Mouse (Mus musculus): ENCODE data around the gene Fam171a1.

Fam171a1 gene

GRCm38 (mm10) chr2:3122571-3122970 lies 8.5 kb downstream of the Fam171a1 start:
- DNase-seq (ENCODE audit: low read depth, low spot score), result no peak
- H3K36me3 ChIP-seq (ENCODE audit: control insufficient read depth, insufficient read depth, low read length, poor library complexity, severe bottlenecking), result no peaks in the 10 kb centered on the region
- no peaks in the 10 kb centered on the region for H3K27me3 ChIP-seq (ENCODE audit: control insufficient read depth, insufficient read depth, low read length, poor library complexity, severe bottlenecking)

GRCm38 (mm10) chr2:3127256-3127883 lies 13.3 kb downstream of the Fam171a1 start:
- H3K36me3 ChIP-seq (ENCODE audit: control insufficient read depth, insufficient read depth, low read length, poor library complexity, severe bottlenecking), result no peaks in the 10 kb centered on the region
- no peak for DNase-seq (ENCODE audit: low read depth, low spot score)
- H3K27me3 ChIP-seq (ENCODE audit: control insufficient read depth, insufficient read depth, low read length, poor library complexity, severe bottlenecking), result no peaks in the 10 kb centered on the region

GRCm38 (mm10) chr2:3128344-3128871 lies 14.4 kb downstream of the Fam171a1 start:
- no peaks in the 10 kb centered on the region for H3K36me3 ChIP-seq (ENCODE audit: control insufficient read depth, insufficient read depth, low read length, poor library complexity, severe bottlenecking)
- no peak for DNase-seq (ENCODE audit: low read depth, low spot score)
- no peaks in the 10 kb centered on the region for H3K27me3 ChIP-seq (ENCODE audit: control insufficient read depth, insufficient read depth, low read length, poor library complexity, severe bottlenecking)

- DNase-seq (ENCODE audit: low read depth, low spot score), result no peak
- H3K27me3 ChIP-seq (ENCODE audit: control insufficient read depth, insufficient read depth, low read length, poor library complexity, severe bottlenecking), result no peaks in the 10 kb centered on the region
- H3K36me3 ChIP-seq (ENCODE audit: control insufficient read depth, insufficient read depth, low read length, poor library complexity, severe bottlenecking), result no peaks in the 10 kb centered on the region
These were observed 14.9 kb downstream of the Fam171a1 start for GRCm38 (mm10) chr2:3128910-3129309.

GRCm38 (mm10) chr2:3132473-3132872 lies 18.4 kb downstream of the Fam171a1 start:
- Histone ChIP-seq H3K36me3 (ENCODE audit: control insufficient read depth, insufficient read depth, low read length, poor library complexity, severe bottlenecking) (no peaks in the 10 kb centered on the region), H3K27me3 (ENCODE audit: control insufficient read depth, insufficient read depth, low read length, poor library complexity, severe bottlenecking) (no peaks in the 10 kb centered on the region)
- DNase-seq (ENCODE audit: low read depth, low spot score), result no peak

GRCm38 (mm10) chr2:3134580-3135296 lies 20.7 kb downstream of the Fam171a1 start:
- no peak for DNase-seq (ENCODE audit: low read depth, low spot score)
- no peaks in the 10 kb centered on the region for H3K36me3 ChIP-seq (ENCODE audit: control insufficient read depth, insufficient read depth, low read length, poor library complexity, severe bottlenecking)
- H3K27me3 ChIP-seq (ENCODE audit: control insufficient read depth, insufficient read depth, low read length, poor library complexity, severe bottlenecking), result no peaks in the 10 kb centered on the region

GRCm38 (mm10) chr2:3135297-3135684 lies 21.3 kb downstream of the Fam171a1 start:
- DNase-seq (ENCODE audit: low read depth, low spot score), result no peak
- Histone ChIP-seq H3K27me3 (ENCODE audit: control insufficient read depth, insufficient read depth, low read length, poor library complexity, severe bottlenecking) (no peaks in the 10 kb centered on the region), H3K36me3 (ENCODE audit: control insufficient read depth, insufficient read depth, low read length, poor library complexity, severe bottlenecking) (no peaks in the 10 kb centered on the region)

- no peak for DNase-seq (ENCODE audit: low read depth, low spot score)
- no peaks in the 10 kb centered on the region for H3K36me3 ChIP-seq (ENCODE audit: control insufficient read depth, insufficient read depth, low read length, poor library complexity, severe bottlenecking)
- no peaks in the 10 kb centered on the region for H3K27me3 ChIP-seq (ENCODE audit: control insufficient read depth, insufficient read depth, low read length, poor library complexity, severe bottlenecking)
These were observed 24.3 kb downstream of the Fam171a1 start for GRCm38 (mm10) chr2:3138308-3138707.

GRCm38 (mm10) chr2:3139065-3139464 lies 25.0 kb downstream of the Fam171a1 start:
- Histone ChIP-seq H3K27me3 (ENCODE audit: control insufficient read depth, insufficient read depth, low read length, poor library complexity, severe bottlenecking) (no peaks in the 10 kb centered on the region), H3K36me3 (ENCODE audit: control insufficient read depth, insufficient read depth, low read length, poor library complexity, severe bottlenecking) (no peaks in the 10 kb centered on the region)
- no peak for DNase-seq (ENCODE audit: low read depth, low spot score)

- Histone ChIP-seq H3K27me3 (ENCODE audit: control insufficient read depth, insufficient read depth, low read length, poor library complexity, severe bottlenecking) (no peaks in the 10 kb centered on the region), H3K36me3 (ENCODE audit: control insufficient read depth, insufficient read depth, low read length, poor library complexity, severe bottlenecking) (no peaks in the 10 kb centered on the region)
- DNase-seq (ENCODE audit: low read depth, low spot score), result no peak
These were observed 25.6 kb downstream of the Fam171a1 start for GRCm38 (mm10) chr2:3139578-3139977.

GRCm38 (mm10) chr2:3140585-3140984 lies 26.6 kb downstream of the Fam171a1 start:
- Histone ChIP-seq H3K36me3 (ENCODE audit: control insufficient read depth, insufficient read depth, low read length, poor library complexity, severe bottlenecking) (no peaks in the 10 kb centered on the region), H3K27me3 (ENCODE audit: control insufficient read depth, insufficient read depth, low read length, poor library complexity, severe bottlenecking) (no peaks in the 10 kb centered on the region)
- no peak for DNase-seq (ENCODE audit: low read depth, low spot score)

GRCm38 (mm10) chr2:3141804-3142203 lies 27.8 kb downstream of the Fam171a1 start:
- DNase-seq (ENCODE audit: low read depth, low spot score), result no peak
- H3K36me3 ChIP-seq (ENCODE audit: control insufficient read depth, insufficient read depth, low read length, poor library complexity, severe bottlenecking), result no peaks in the 10 kb centered on the region
- no peaks in the 10 kb centered on the region for H3K27me3 ChIP-seq (ENCODE audit: control insufficient read depth, insufficient read depth, low read length, poor library complexity, severe bottlenecking)

GRCm38 (mm10) chr2:3144291-3144690 lies 30.3 kb downstream of the Fam171a1 start:
- no peak for DNase-seq (ENCODE audit: low read depth, low spot score)
- H3K36me3 ChIP-seq (ENCODE audit: control insufficient read depth, insufficient read depth, low read length, poor library complexity, severe bottlenecking), result no peaks in the 10 kb centered on the region
- no peaks in the 10 kb centered on the region for H3K27me3 ChIP-seq (ENCODE audit: control insufficient read depth, insufficient read depth, low read length, poor library complexity, severe bottlenecking)

GRCm38 (mm10) chr2:3147550-3148157 lies 33.6 kb downstream of the Fam171a1 start:
- Histone ChIP-seq H3K36me3 (ENCODE audit: control insufficient read depth, insufficient read depth, low read length, poor library complexity, severe bottlenecking) (no peaks in the 10 kb centered on the region), H3K27me3 (ENCODE audit: control insufficient read depth, insufficient read depth, low read length, poor library complexity, severe bottlenecking) (no peaks in the 10 kb centered on the region)
- no peak for DNase-seq (ENCODE audit: low read depth, low spot score)

- Histone ChIP-seq H3K36me3 (ENCODE audit: control insufficient read depth, insufficient read depth, low read length, poor library complexity, severe bottlenecking) (no peaks in the 10 kb centered on the region), H3K27me3 (ENCODE audit: control insufficient read depth, insufficient read depth, low read length, poor library complexity, severe bottlenecking) (no peaks in the 10 kb centered on the region)
- DNase-seq (ENCODE audit: low read depth, low spot score), result no peak
These were observed 34.7 kb downstream of the Fam171a1 start for GRCm38 (mm10) chr2:3148731-3149130.

Measured in splenic B cell, adult 2 months (primary cell).